Mouse (Mus musculus): ENCODE data around the gene Gm20604.

Gene Gm20604

DNA sequence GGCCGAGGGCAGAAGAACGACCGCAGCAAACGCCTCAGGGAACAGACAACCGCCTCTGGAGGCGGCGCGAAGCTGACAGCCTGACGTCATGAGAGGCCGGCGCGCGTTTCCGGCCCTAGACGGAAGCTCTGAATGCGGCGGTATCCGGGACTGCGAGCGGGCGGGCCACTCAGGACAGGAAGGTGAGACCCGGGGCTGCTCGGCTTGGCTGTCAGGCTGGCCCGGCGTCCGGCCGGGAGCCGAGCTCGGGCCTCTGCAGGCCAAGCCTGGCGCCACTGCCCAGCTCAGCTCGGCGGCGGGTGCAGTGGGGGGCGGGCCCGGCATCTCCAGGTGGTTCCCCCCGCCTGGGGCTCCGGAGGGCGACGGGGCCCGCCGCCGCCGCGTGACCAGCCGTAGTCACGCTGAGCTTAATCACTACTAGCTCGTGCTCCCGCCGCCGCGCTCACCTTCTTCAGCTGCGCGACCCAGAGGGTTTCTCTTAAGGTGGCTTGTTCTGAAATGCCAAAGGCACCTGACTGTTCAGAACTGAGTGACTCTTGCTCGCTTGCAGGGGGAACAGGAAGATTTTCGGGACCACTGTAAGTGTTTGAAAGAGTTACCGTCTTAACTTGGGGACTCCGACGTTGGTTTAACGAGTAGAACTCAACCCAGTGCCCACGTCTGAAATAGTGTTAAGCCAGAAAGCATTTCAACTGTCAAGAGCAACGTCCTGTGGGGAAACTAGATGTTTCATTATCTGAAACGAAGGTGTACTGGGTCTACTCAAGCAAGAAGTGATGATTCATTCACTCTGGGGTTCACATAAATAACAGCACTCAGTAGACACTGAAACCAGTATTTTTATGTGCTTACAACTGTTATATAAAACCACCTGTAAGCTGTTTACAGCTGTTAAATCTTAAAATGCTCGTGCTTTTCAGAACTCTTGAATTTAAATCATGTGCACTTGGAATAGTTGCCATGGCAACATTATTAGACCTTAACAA lies 14.6 kb downstream of the Gm20604 start, which contains the start of the genes Moap1 and Tmem251:
Gene Moap1, minus strand, starts transcription at position 73 of the 986 bp plus-strand sequence.
Gene Tmem251, plus strand, starts transcription at position 174 of the 986 bp plus-strand sequence.
- ATAC-seq (ENCODE audit: insufficient number of reproducible peaks, low FRiP score, low TSS enrichment) = peak; percentile 95

DNA sequence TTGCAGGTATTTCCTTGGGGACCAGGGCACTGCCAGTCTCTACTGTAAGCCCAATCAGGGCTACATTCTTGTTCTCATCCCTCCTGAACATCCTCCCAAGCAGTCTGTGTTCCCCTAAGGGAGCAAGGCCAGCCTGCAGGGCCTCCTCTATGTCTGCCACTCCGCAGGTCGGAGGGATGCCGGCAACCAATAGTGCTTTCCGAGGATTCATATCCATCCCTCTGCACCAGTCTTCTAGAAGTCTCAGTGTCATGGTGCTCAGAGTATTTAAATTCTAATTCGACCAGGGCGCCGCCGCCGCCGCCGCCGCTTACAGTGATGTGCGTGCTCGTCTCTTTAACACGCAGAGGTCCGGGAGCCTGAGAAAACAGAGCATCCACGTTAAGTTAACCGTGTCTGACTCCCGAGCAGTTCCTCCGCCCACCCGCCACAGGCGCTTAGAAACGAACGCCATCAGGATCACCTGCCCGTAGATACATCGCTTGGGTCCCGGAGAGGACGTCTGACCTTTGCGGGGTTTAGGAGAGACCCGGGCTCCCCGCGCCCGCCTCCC lies 15.4 kb downstream of the Gm20604 start:
- peak; percentile 65 for ATAC-seq (ENCODE audit: insufficient number of reproducible peaks, low FRiP score, low TSS enrichment)

GRCm38 (mm10) chr12:102742056-102742455 lies 16.4 kb downstream of the Gm20604 start:
- no peak for ATAC-seq (ENCODE audit: insufficient number of reproducible peaks, low FRiP score, low TSS enrichment)

GRCm38 (mm10) chr12:102740285-102740684 lies 18.2 kb downstream of the Gm20604 start:
- ATAC-seq (ENCODE audit: insufficient number of reproducible peaks, low FRiP score, low TSS enrichment) = no peak

GRCm38 (mm10) chr12:102739096-102739495 lies 19.4 kb downstream of the Gm20604 start:
- no peak for ATAC-seq (ENCODE audit: insufficient number of reproducible peaks, low FRiP score, low TSS enrichment)

GRCm38 (mm10) chr12:102733381-102733780 lies 25.1 kb downstream of the Gm20604 start:
- ATAC-seq (ENCODE audit: insufficient number of reproducible peaks, low FRiP score, low TSS enrichment) = no peak

- no peak for ATAC-seq (ENCODE audit: insufficient number of reproducible peaks, low FRiP score, low TSS enrichment)
These were observed 27.5 kb downstream of the Gm20604 start for GRCm38 (mm10) chr12:102730798-102731619.

- peak; percentile 93 for ATAC-seq (ENCODE audit: insufficient number of reproducible peaks, low FRiP score, low TSS enrichment)
These were observed 28.3 kb downstream of the Gm20604 start for GRCm38 (mm10) chr12:102729855-102730797.

DNA sequence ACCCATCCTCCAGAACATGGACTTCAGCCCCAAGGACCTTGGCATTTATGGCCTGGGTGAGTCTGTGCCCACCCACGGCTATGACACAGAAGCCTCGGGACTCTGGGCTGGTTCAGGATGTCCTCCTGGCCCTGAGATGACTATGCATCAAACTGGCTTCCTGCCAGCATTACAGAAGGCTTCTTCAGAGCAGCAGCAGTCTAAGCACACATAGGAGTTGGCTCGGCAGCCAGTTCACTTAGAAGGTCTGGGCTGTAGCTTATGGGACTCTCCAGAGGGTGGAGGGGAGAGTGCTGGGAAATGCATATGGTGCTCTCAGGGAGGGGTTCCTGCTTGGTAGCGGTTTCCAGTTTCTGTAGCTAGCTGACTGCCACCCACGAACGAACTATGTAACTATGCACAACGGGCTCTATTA lies 32.7 kb downstream of the Gm20604 start:
- no peak for ATAC-seq (ENCODE audit: insufficient number of reproducible peaks, low FRiP score, low TSS enrichment)

DNA sequence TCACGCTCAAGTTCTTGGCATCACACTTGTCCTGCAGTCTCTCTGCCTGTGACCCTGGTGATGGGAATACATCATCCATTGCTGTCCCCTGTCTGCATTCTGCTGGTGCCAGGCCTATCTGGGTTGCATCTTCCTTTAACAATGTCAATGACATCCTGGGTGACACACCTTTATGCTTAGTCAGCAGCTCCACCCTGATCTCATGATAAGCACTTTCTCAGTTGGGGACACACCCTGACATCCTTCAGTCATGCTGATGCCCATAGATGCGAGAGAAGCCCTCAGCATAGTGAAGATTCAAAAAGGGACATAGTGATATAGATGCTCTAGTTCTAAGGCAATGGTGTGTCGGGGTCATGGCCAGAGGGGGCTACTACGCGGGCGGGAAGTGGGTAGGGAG lies 33.3 kb downstream of the Gm20604 start:
- no peak for ATAC-seq (ENCODE audit: insufficient number of reproducible peaks, low FRiP score, low TSS enrichment)

DNA sequence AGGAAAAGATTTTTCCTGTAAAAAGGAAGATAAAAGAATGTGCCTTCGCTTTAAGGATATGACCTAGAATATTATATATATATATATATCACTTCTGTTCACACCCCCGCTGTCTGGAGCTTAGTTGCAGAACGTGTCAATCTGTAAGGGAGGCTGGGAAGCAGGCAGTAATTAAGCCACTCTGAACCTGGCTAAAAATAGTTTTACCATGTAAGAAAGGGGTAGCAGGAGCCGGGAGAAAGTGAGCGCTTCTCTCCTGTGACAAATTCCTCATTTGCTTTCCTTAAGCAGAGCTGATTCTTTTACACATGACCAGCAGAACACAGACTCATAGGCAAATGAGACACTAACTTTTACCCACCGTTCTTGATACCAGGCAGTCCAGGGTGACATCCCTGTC lies 34.6 kb downstream of the Gm20604 start:
- no peak for ATAC-seq (ENCODE audit: insufficient number of reproducible peaks, low FRiP score, low TSS enrichment)

DNA sequence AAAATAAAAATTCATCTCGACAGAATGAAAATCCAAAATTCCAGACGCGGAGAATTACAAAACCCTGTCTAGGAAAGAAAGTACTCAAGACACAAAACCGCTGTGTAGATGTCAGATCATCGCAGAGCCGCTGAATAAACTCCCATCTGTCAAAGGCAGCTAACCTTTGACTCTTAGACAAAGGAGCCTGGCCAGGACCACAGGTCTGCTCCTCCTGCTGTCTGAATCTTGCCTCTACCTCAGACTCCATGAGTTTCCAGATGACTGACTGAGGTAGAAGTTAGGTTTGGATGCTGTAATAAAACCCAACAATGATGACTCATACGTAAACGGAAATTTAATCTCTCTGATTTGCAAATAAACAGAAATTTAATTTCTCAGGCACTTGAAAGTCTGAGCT lies 35.5 kb downstream of the Gm20604 start:
- no peak for ATAC-seq (ENCODE audit: insufficient number of reproducible peaks, low FRiP score, low TSS enrichment)

GRCm38 (mm10) chr12:102722451-102722850 lies 36.0 kb downstream of the Gm20604 start:
- ATAC-seq (ENCODE audit: insufficient number of reproducible peaks, low FRiP score, low TSS enrichment) = no peak

DNA sequence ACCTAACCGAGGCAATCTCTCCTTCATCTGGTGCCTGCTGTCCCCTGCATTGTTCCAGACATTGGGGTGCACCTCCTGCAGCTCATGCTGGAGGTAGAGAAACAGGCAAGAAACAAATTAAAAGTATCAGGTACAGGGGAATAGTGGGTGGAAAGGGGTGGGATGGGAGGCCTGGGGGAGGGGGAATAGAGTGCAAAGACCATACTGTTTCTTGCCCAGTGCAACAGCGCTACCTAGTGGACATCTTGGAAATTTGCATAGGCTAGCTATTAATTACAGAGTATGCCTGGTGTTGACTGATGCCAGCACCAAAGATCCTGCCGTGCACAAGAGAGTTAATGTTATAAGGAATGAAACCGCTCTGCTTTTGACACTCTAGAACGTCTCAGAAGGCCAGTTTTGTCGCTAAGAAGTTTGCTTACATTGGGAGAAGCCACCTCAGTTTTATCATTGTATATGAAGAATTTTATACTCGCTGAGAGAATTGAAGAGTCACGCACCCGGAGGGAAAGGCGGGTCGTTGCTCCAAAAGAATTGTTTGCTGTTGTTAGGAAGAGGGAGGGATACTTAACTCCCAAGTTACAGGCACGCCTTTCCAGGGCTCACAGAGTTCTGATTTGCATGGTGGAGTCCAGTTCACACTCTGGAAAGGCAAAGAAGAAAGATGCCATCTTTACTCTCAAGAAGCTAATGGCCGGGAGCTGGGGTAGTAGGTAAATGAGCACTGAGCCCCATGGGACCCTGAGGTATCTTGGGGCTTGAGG lies 38.7 kb downstream of the Gm20604 start:
- ATAC-seq (ENCODE audit: insufficient number of reproducible peaks, low FRiP score, low TSS enrichment) = 0 out of 2 replicates have a peak, but pooled peaks have one; percentile 31

- no peak for ATAC-seq (ENCODE audit: insufficient number of reproducible peaks, low FRiP score, low TSS enrichment)
These were observed 43.6 kb downstream of the Gm20604 start for GRCm38 (mm10) chr12:102714654-102715395.

GRCm38 (mm10) chr12:102714116-102714515 lies 44.4 kb downstream of the Gm20604 start:
- no peak for ATAC-seq (ENCODE audit: insufficient number of reproducible peaks, low FRiP score, low TSS enrichment)

DNA sequence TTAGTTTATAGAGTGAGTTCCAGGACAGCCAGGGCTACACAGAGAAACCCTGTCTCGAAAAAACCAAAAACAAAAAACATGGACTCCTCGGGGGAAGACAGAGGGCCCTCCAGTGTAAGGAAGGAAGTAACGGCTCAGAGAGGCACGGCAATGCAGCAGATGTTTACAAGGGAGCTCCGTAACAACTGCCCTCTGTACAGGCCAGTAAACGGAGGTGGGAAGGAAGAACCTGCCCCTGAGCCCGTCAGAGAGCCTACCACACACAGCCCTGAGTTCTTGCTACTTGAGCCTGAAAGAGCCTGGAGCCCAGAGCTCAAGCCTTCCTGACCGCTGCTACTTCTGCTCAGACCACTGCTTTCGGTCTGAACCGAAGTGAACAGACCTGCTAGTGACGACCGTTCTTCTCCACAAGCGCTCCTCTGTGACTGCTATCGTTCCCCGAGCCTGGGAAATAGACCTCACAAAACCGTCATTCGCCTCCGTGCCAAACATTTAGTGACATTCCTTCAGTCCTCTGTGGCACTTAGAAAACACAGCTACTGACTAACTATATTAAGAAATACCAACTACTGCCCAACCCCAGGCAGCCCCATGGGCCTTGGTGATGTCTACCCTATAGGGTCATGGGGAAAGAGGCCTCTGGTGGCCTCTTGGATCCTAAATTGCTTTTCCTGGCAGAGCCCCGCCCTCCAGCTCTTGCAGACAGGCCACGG lies 45.2 kb downstream of the Gm20604 start:
- ATAC-seq (ENCODE audit: insufficient number of reproducible peaks, low FRiP score, low TSS enrichment) = no peak

Measured in cerebellum, adult (tissue).